Mouse (Mus musculus): ENCODE measurements around the gene Shf. TPM values are rescaled to one million over a fixed set of nuclear protein-coding genes. Genes with fewer than 3 reads are reported as not detected.

The Shf gene
- polyA plus RNA-seq, 1 experiment = 45.1 TPM

- peak in 1 of 2 experiments; percentile 22 for DNase-seq (ENCODE audit: extremely low spot score in 1 of 2, low spot score in 1 of 2)
Observed at GRCm38 (mm10) chr2:122306184-122306583, 62.8 kb downstream of the Shf start.

DNA sequence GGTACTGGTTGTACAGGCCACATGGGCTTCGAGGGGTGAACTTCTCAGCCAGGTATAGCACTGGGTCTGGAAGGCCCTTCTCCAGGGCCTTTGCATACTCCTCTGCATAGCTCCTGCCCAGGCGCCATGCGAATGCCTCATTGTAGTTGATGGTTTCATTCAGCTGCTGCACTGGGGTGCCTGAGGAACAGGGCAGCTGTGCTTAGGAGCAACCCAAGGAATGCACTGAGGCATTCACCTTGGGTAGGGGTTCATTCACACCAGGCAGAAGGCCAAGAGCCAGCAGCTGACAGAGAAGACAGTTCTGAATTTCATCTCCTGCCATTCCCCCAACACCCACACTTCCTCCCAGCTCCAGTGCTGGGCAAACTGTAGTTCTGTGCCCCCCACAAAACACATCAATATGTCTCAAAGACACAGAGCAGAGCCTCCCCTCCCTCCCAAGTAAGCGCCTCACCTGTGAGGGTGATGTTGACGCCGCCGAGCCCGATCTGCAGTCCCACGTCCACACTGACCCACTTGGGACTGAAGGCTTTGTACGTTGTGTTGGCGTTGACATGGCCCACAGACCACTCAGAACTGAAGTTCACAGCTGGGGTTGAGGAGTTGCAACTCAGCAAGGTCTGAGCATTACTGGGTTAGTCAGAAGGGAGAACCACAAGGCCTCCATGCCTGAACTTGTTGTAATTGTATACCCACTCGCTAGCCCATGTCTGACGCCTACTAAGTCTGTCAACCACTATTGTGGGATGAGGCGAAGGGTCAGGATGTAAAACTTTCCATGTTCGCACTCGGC is 63.7 kb downstream of the Shf start:
- DNase-seq (ENCODE audit: extremely low spot score in 1 of 2, low spot score in 1 of 2) = no peak

GRCm38 (mm10) chr2:122304544-122304943 is 64.4 kb downstream of the Shf start:
- DNase-seq (ENCODE audit: extremely low spot score in 1 of 2, low spot score in 1 of 2) = no peak

DNA sequence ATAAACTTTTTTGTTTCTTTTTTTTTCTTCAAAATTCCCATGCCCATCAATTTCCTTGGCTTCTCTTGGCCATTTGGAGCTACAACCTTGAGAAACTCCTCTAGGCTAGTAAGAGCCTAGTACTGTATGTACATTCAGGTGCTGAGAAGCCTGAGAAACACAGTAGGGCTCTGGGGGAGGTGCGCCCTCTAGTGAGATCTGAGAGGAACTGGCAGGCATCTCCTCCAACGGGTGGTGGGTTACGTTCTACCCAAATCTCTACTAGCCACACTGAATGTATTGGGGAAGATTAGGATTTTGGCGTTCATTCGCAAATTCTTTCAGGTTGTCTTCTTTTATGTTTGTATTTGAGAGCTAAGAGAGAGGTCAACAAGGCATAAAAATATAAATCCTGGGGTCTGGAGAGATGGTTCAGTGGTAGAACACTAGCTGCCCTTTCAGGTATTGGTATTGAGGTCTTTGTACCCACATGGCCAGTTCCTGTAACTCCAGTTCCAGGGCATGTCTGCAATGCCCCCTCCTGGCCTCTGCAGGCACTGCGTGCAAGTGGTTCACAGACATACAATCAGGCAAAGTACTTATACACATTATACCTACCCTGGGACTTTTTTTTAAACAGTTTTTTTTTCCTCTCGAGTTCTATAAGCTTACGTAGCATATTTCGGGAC is 66.3 kb downstream of the Shf start:
- DNase-seq (ENCODE audit: extremely low spot score in 1 of 2, low spot score in 1 of 2) = peak; percentile 13 to 83

DNA sequence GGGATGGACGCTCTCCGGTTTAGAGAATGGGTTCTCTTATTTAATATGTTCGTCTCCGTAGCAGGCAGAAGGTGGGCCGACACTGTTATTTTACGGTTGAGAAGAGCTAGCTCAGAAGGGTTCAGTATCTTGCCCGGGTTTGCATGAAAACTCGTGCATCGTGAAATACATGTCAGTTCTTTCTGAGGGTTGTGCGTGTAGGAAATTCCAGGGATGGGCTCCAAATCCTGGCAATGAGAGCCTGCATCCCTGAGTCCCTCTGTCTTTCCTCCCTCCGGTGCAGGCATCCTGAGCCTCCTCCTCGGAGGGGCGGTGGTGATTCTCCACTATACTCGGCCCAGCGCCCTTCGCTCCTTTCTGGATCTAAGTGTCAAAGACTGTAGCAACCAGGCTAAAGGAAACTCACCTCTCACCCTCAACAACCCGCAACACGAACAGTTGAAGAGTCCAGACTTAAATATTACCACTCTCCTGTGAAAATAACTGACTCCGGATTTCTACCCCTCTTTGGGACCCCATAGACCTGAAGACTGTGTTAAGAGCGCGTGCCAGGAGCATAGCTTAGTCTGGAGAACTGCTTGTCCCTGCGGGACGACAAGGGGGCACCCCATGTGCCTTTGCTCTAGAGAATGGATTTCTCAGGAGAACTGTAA is 66.9 kb downstream of the Shf start:
- DNase-seq (ENCODE audit: extremely low spot score in 1 of 2, low spot score in 1 of 2) = no peak

GRCm38 (mm10) chr2:122301081-122301920 is 67.7 kb downstream of the Shf start:
- peak in 1 of 2 experiments; percentile 25 for DNase-seq (ENCODE audit: extremely low spot score in 1 of 2, low spot score in 1 of 2)

- DNase-seq (ENCODE audit: extremely low spot score in 1 of 2, low spot score in 1 of 2) = no peak
Observed at GRCm38 (mm10) chr2:122300656-122301020, 68.3 kb downstream of the Shf start.

- no peak for DNase-seq (ENCODE audit: extremely low spot score in 1 of 2, low spot score in 1 of 2)
Observed at GRCm38 (mm10) chr2:122299911-122300655, 68.9 kb downstream of the Shf start.

Other genes starting within 250 kb of the Shf start
- gene B2m, start 221.5 kb downstream of the Shf start, polyA plus RNA-seq (2012; rRNA removed) = 168 and 176 TPM in 2 replicates
- gene Trim69, start 208.5 kb downstream of the Shf start, polyA plus RNA-seq (2012; rRNA removed) = 0.06 TPM in 2 replicates
- 0.08 TPM in 1 of 2 replicates, not detected in the other for gene Patl2, start 183.0 kb downstream of the Shf start, polyA plus RNA-seq (2012; rRNA removed)
- not detected in 2 replicates for gene Terb2, start 182.9 kb downstream of the Shf start, polyA plus RNA-seq (2012; rRNA removed)
- gene Sord, start 134.4 kb downstream of the Shf start, polyA plus RNA-seq (2012; rRNA removed) = 14.4 and 15.9 TPM in 2 replicates
- 0.88 and 1.1 TPM in 2 replicates for gene Duox2, start 70.7 kb downstream of the Shf start, polyA plus RNA-seq (2012; rRNA removed)
- 0.23 TPM in 1 of 2 replicates, not detected in the other for gene Duoxa2, start 70.3 kb downstream of the Shf start, polyA plus RNA-seq (2012; rRNA removed)
- 0.15 TPM in 1 of 2 replicates, not detected in the other for gene Duoxa1, start 55.4 kb downstream of the Shf start, polyA plus RNA-seq (2012; rRNA removed)
- 0.04 TPM in 1 of 2 replicates, not detected in the other for gene Duox1, start 53.5 kb downstream of the Shf start, polyA plus RNA-seq (2012; rRNA removed)
- gene Slc28a2, start 57.3 kb upstream of the Shf start, polyA plus RNA-seq (2012; rRNA removed) = 0.16 and 0.27 TPM in 2 replicates
- not detected in 2 replicates for gene Gm14085, start 115.8 kb upstream of the Shf start, polyA plus RNA-seq (2012; rRNA removed)
- 111 and 114 TPM in 2 replicates for gene Gatm, start 242.1 kb upstream of the Shf start, polyA plus RNA-seq (2012; rRNA removed)